Mouse (Mus musculus) CH12.LX (cell line): Measurements from ENCODE around the gene Knl1. TPM values are rescaled to one million over a fixed set of nuclear protein-coding genes. Genes with fewer than 3 reads are reported as not detected.

Experiments used
- DNase-seq: peaks from one replicate; pipeline ENCODE4 v3.0.0-alpha.2; 2013; ENCODE audit errors: extremely low read depth
- H3K27ac ChIP-seq: 2 replicates; pipeline ENCODE4 v1.5.1; 2012; ENCODE audit warnings: low read depth, mild to moderate bottlenecking, control low read depth, moderate library complexity; ENCODE audit not compliant: insufficient read depth
- H3K27me3 ChIP-seq: replicated peaks from 2 replicates; pipeline ENCODE3; 2012; ENCODE audit warnings: inconsistent platforms
- H3K36me3 ChIP-seq, 2 experiments: replicated peaks in 1 of 2; 2 replicates each; pipeline versions ENCODE3 to v1.6.1; 2012; ENCODE audit warnings: inconsistent platforms in 1 of 2, low read length in 1 of 2, mild to moderate bottlenecking in 1 of 2, mixed read lengths in 1 of 2, moderate library complexity in 1 of 2; ENCODE audit not compliant: control insufficient read depth in 1 of 2, insufficient read depth in 1 of 2
- H3K4me1 ChIP-seq, 2 experiments: 2 replicates each; pipeline ENCODE4 v1.6.1; 2012; ENCODE audit warnings: inconsistent platforms in 1 of 2, moderate library complexity in 1 of 2; ENCODE audit not compliant: insufficient read depth in 2 of 2, control insufficient read depth in 1 of 2
- H3K4me2 ChIP-seq: 2 replicates; pipeline ENCODE4 v1.6.1; 2012; ENCODE audit warnings: low read depth, mild to moderate bottlenecking, control low read depth; ENCODE audit not compliant: poor library complexity, insufficient read depth, severe bottlenecking
- H3K4me3 ChIP-seq, 3 experiments: fragments of 150-350 bp in 1 of 3; sonication (generic) in 1 of 3; replicated peaks in 1 of 3; 2 replicates each; pipeline versions ENCODE3 to v1.5.1; 2011 to 2012; ENCODE audit warnings: low read depth in 2 of 3, low read length in 2 of 3, mild to moderate bottlenecking in 2 of 3, moderate library complexity in 2 of 3, control low read depth in 1 of 3, improper control_type of control experiment in 1 of 3, inconsistent platforms in 1 of 3, mixed read lengths in 1 of 3; ENCODE audit not compliant: poor library complexity in 1 of 3
- H3K79me2 ChIP-seq: replicated peaks from 2 replicates; pipeline ENCODE4 v1.6.1; 2012; ENCODE audit warnings: mild to moderate bottlenecking, moderate library complexity; ENCODE audit not compliant: control insufficient read depth, poor library complexity, insufficient read depth, severe bottlenecking; ENCODE audit errors: extremely low read depth
- H3K9ac ChIP-seq: 2 replicates; pipeline ENCODE4 v1.6.1; 2012; ENCODE audit warnings: low read depth, mild to moderate bottlenecking, control low read depth, moderate library complexity; ENCODE audit not compliant: insufficient read depth
- H3K9me3 ChIP-seq: replicated peaks from 2 replicates; pipeline ENCODE3; 2012; ENCODE audit warnings: low read length, inconsistent platforms, mixed read lengths
- BHLHE40 ChIP-seq: IDR thresholded peaks from 2 replicates; pipeline ENCODE4 v1.6.1; 2011; ENCODE audit warnings: mild to moderate bottlenecking, low read depth, low read length, improper control_type of control experiment
- CHD1 ChIP-seq: IDR thresholded peaks from 2 replicates; pipeline ENCODE4 v1.6.1; 2012; ENCODE audit warnings: low read depth, low read length, improper control_type of control experiment, inconsistent platforms
- CHD2 ChIP-seq: IDR thresholded peaks from 2 replicates; pipeline ENCODE4 v1.6.1; 2011; ENCODE audit warnings: low read length, improper control_type of control experiment
- CTCF ChIP-seq, 2 experiments: IDR thresholded peaks in 1 of 2; conservative IDR thresholded peaks in 1 of 2; 2 replicates each; pipeline ENCODE4 v1.5.1; 2011 to 2012; ENCODE audit warnings: low read depth in 2 of 2, low read length in 2 of 2, improper control_type of control experiment in 1 of 2, inconsistent platforms in 1 of 2, mild to moderate bottlenecking in 1 of 2, moderate library complexity in 1 of 2
- E2F4 ChIP-seq: IDR thresholded peaks from 2 replicates; pipeline ENCODE4 v1.6.1; 2011; ENCODE audit warnings: low read depth, low read length, improper control_type of control experiment; ENCODE audit not compliant: insufficient replicate concordance
- ELF1 ChIP-seq: IDR thresholded peaks from 2 replicates; pipeline ENCODE4 v1.6.1; 2014; ENCODE audit warnings: low read depth, mild to moderate bottlenecking, inconsistent platforms, low read length, improper control_type of control experiment
- ETS1 ChIP-seq: conservative IDR thresholded peaks from 2 replicates; pipeline ENCODE4 v1.6.1; 2012; ENCODE audit warnings: low read depth, mild to moderate bottlenecking, inconsistent platforms, low read length, improper control_type of control experiment, moderate library complexity
- GABPA ChIP-seq: IDR thresholded peaks from 2 replicates; pipeline ENCODE4 v1.6.1; 2012; ENCODE audit warnings: low read depth, low read length, improper control_type of control experiment, inconsistent platforms; ENCODE audit not compliant: insufficient replicate concordance
- HCFC1 ChIP-seq: IDR thresholded peaks from 2 replicates; pipeline ENCODE4 v1.6.1; 2012; ENCODE audit warnings: low read depth, mild to moderate bottlenecking, inconsistent platforms, low read length, improper control_type of control experiment
- IRF4 ChIP-seq: IDR thresholded peaks from 2 replicates; pipeline ENCODE4 v1.6.1; 2014; ENCODE audit warnings: low read depth, mild to moderate bottlenecking, inconsistent platforms, low read length, improper control_type of control experiment
- JUN ChIP-seq: IDR thresholded peaks from 2 replicates; pipeline ENCODE4 v1.6.1; 2011; ENCODE audit warnings: low read depth, mild to moderate bottlenecking, low read length, improper control_type of control experiment, moderate library complexity; ENCODE audit not compliant: insufficient read depth
- JUND ChIP-seq: conservative IDR thresholded peaks from 2 replicates; pipeline ENCODE4 v1.6.1; 2011; ENCODE audit warnings: low read depth, low read length, improper control_type of control experiment
- KAT2A ChIP-seq: IDR thresholded peaks from 2 replicates; pipeline ENCODE4 v1.6.1; 2012; ENCODE audit warnings: low read length, improper control_type of control experiment, inconsistent platforms; ENCODE audit not compliant: insufficient replicate concordance
- MAFK ChIP-seq: IDR thresholded peaks from 2 replicates; pipeline ENCODE4 v1.6.1; 2011; ENCODE audit warnings: low read length, improper control_type of control experiment; ENCODE audit not compliant: insufficient replicate concordance
- MAX ChIP-seq: IDR thresholded peaks from 2 replicates; pipeline ENCODE4 v1.6.1; 2011; ENCODE audit warnings: low read length, improper control_type of control experiment
- MAZ ChIP-seq: IDR thresholded peaks from 2 replicates; pipeline ENCODE4 v1.6.1; 2012; ENCODE audit warnings: low read depth, mild to moderate bottlenecking, inconsistent platforms, low read length, improper control_type of control experiment, moderate library complexity
- MEF2A ChIP-seq: IDR thresholded peaks from 2 replicates; pipeline ENCODE4 v1.6.1; 2014; ENCODE audit warnings: low read depth, mild to moderate bottlenecking, inconsistent platforms, low read length, improper control_type of control experiment, borderline replicate concordance
- MXI1 ChIP-seq: IDR thresholded peaks from 2 replicates; pipeline ENCODE4 v1.6.1; 2011; ENCODE audit warnings: mild to moderate bottlenecking, low read depth, low read length, improper control_type of control experiment
- MYC ChIP-seq: IDR thresholded peaks from 2 replicates; pipeline ENCODE4 v1.6.1; 2011; ENCODE audit warnings: low read depth, mild to moderate bottlenecking, improper control_type of control experiment, low read length
- NELFE ChIP-seq: IDR thresholded peaks from 2 replicates; pipeline ENCODE4 v1.6.1; 2011; ENCODE audit warnings: low read depth, low read length, improper control_type of control experiment
- NRF1 ChIP-seq: IDR thresholded peaks from 2 replicates; pipeline ENCODE4 v1.6.1; 2014; ENCODE audit warnings: low read depth, mild to moderate bottlenecking, inconsistent platforms, low read length, improper control_type of control experiment, moderate library complexity
- POLR2A ChIP-seq: IDR thresholded peaks from 2 replicates; pipeline ENCODE4 v1.6.1; 2011; ENCODE audit warnings: low read depth, mild to moderate bottlenecking, improper control_type of control experiment, low read length
- RAD21 ChIP-seq: IDR thresholded peaks from 2 replicates; pipeline ENCODE4 v1.6.1; 2011; ENCODE audit warnings: low read depth, mild to moderate bottlenecking, low read length, improper control_type of control experiment, moderate library complexity
- RCOR1 ChIP-seq: conservative IDR thresholded peaks from 2 replicates; pipeline ENCODE4 v1.6.1; 2012; ENCODE audit warnings: low read depth, mild to moderate bottlenecking, inconsistent platforms, low read length, improper control_type of control experiment
- SIN3A ChIP-seq: IDR thresholded peaks from 2 replicates; pipeline ENCODE4 v1.6.1; 2012; ENCODE audit warnings: low read length, improper control_type of control experiment, inconsistent platforms
- SMC3 ChIP-seq: IDR thresholded peaks from 2 replicates; pipeline ENCODE4 v1.6.1; 2011; ENCODE audit warnings: low read depth, low read length, improper control_type of control experiment
- TCF12 ChIP-seq: IDR thresholded peaks from 2 replicates; pipeline ENCODE4 v1.6.1; 2014; ENCODE audit warnings: low read depth, mild to moderate bottlenecking, inconsistent platforms, low read length, improper control_type of control experiment
- USF1 ChIP-seq: IDR thresholded peaks from 2 replicates; pipeline ENCODE4 v1.6.1; 2014; ENCODE audit warnings: low read depth, mild to moderate bottlenecking, inconsistent platforms, low read length, improper control_type of control experiment
- ZMIZ1 ChIP-seq: IDR thresholded peaks from 2 replicates; pipeline ENCODE4 v1.6.1; 2012; ENCODE audit warnings: low read depth, mild to moderate bottlenecking, inconsistent platforms, low read length, improper control_type of control experiment
- ZNF384 ChIP-seq: IDR thresholded peaks from 2 replicates; pipeline ENCODE4 v1.6.1; 2012; ENCODE audit warnings: low read depth, low read length, improper control_type of control experiment, inconsistent platforms
- dilution Hi-C: fragments of 300-500 bp; cut with MboI; formaldehyde crosslinking; loops from 2 replicates; pipeline ENCODE4 v1.14.3; 2020; ENCODE audit warnings: low sequenced_read_pairs; ENCODE audit not compliant: extremely low pct_unique_long_range_greater_than_20kb, extremely low pct_ligation_motif_present
- in situ Hi-C: fragments of 300-500 bp; cut with MboI; formaldehyde crosslinking; loops from 3 replicates; pipeline ENCODE4 v1.14.3; 2019; ENCODE audit warnings: low sequenced_read_pairs, low pct_ligation_motif_present, low pct_unique_long_range_greater_than_20kb, mixed read lengths
- polyA plus RNA-seq: library from polyadenylated mRNA; unstranded; fragments of >175 nt; gene quantifications from 2 replicates; pipeline ENCODE4 v1.2.1, GENCODE M21; 2012; ENCODE audit warnings: low read depth; ENCODE audit not compliant: insufficient read length
- total RNA-seq, 2 experiments: library from RNA; depleted of rRNA; stranded (reverse); fragments of 300-350 nt in 1 of 2; fragments of >200 nt in 1 of 2; gene quantifications; 2 replicates each; pipeline ENCODE4 v1.2.3; 2012 to 2014

Gene Knl1
- total and polyA plus RNA-seq, 3 experiments, result 13.7 to 23.8 (median 19.9) TPM

DNA sequence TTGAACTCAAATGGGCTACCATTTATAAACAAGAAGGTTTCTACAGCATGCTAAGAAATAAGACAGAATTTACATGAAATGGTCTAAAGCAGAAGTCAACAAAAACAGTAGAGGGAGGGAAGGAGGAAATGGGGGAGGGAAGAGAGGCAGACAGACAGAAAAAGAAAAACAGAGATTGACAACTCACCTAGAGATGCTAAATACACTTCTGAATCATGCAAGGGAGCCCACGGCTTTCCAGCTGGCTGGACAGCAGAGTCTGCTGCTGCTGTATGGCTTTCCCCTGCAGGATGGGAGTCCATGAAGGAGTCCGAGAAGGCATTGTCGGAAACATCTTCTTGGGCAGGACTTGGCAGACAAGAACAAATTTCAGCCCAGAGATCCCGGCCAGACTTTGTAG is 20.0 kb upstream of the Knl1 start:
- H3K27me3 ChIP-seq, result peaks cover 8% of the 10 kb centered on the region
- in situ Hi-C loops (no loop called here), dilution Hi-C loops (no loop called here)
- no peak overlapping the region for H3K27ac ChIP-seq
- no peak for DNase-seq
- no peak overlapping the region for H3K4me3 ChIP-seq
- H3K36me3 ChIP-seq, result peaks cover 21 to 53% of the 10 kb centered on the region in 2 experiments
- peaks cover 8 to 30% of the 10 kb centered on the region in 2 experiments for H3K4me1 ChIP-seq
- peaks cover 3% of the 10 kb centered on the region for H3K9me3 ChIP-seq
- no peak overlapping the region for H3K9ac ChIP-seq
- H3K4me2 ChIP-seq, result no peak overlapping the region
- H3K79me2 ChIP-seq, result peaks cover 4% of the 10 kb centered on the region; the same call in 1 of the 2 replicates
- TF ChIP-seq KAT2A (no peak), ETS1 (no peak), SIN3A (no peak), ZNF384 (no peak), MEF2A (no peak), RAD21 (no peak), USF1 (no peak), JUN (no peak), HCFC1 (no peak), NELFE (no peak), JUND (no peak), MAFK (no peak), MXI1 (no peak), SMC3 (no peak), E2F4 (no peak), RCOR1 (no peak), MAX (no peak), NRF1 (no peak), MAZ (no peak), ZMIZ1 (no peak)

DNA sequence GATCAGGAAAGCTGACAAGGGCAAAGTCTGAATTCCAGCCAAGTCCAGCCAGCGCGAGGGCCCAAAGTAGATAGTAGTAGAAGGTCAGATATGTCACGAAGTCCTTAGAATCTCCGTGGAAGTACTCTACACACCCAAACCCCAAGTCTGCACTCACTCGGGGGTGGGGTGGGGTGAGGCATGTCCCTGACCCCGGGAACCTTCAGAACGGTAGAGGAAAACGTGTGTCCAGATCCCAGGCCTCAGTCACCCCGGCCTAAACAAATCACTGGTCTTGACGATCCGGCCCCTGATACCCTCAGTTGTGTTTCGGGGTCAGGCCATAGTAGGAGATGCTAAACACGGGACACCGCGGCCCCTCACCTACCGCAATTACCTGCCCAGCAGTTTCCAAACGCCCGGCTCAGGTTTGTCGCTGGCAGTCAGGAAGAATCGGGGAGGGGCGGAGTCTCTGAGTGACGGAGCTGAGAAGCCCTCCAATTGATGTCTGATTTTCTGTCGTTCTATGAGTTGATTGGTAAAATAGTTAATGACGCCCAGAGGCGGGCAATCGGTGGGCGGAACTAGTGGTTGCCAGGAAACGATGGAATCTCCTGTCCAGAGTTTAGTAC is 17.9 kb upstream of the Knl1 start, which contains the start of gene Ccdc32:
TSS of gene Ccdc32 (minus strand) at position 453 of the 611 bp plus-strand sequence.
- peak; percentile 95 for DNase-seq
- Histone ChIP-seq H3K9me3 (no peaks in the 10 kb centered on the region), H3K4me1 (peaks cover 8 to 34% of the 10 kb centered on the region in 2 experiments), H3K4me2 (peak within 1 kb of the TSS; percentile 95), H3K9ac (peak within 1 kb of the TSS; percentile 86), H3K79me2 (peaks cover 4% of the 10 kb centered on the region; the same call in 1 of the 2 replicates), H3K4me3 (peak within 1 kb of the TSS; percentile 75 to 81 (median 80)), H3K27me3 (peaks cover 13% of the 10 kb centered on the region), H3K36me3 (peaks cover 11 to 33% of the 10 kb centered on the region in 2 experiments), H3K27ac (no peak within 1 kb of the TSS)
- TF ChIP-seq ZMIZ1 (no peak), CTCF (conservative IDR thresholded peaks at IDR 0.05 in 1 of 2, IDR thresholded peaks at IDR 0.05 in 1 of 2; ENCODE audit: low read depth in 2 of 2, low read length in 2 of 2) (no peak), ETS1 (no peak), MYC (no peak), RCOR1 (no peak), NELFE (peak; percentile 59; the same call in 1 of the 2 replicates), BHLHE40 (no peak), HCFC1 (no peak), NRF1 (no peak), POLR2A (peak; percentile 73), MAZ (no peak), GABPA (no peak), JUN (no peak), ZNF384 (no peak), CHD2 (peak; percentile 41; the same call in 1 of the 2 replicates), ELF1 (peak; percentile 78), TCF12 (peak; percentile 26; the same call in 1 of the 2 replicates), CHD1 (no peak), E2F4 (peak; percentile 69; the same call in 1 of the 2 replicates), KAT2A (no peak), USF1 (no peak), SIN3A (peak; percentile 54), IRF4 (no peak)
- dilution Hi-C loops, result no loop called here
- in situ Hi-C loops, result no loop called here
